Mouse (Mus musculus) bone marrow, adult 2 months (tissue): ENCODE data around the gene Mast3. TPM values are rescaled to one million over a fixed set of nuclear protein-coding genes. Genes with fewer than 3 reads are reported as not detected.

Source experiments
- H3K27ac ChIP-seq: fragments of 200-500 bp; 2 replicates; pipeline ENCODE4 v1.5.1; 2012; ENCODE audit warnings: low read depth, mild to moderate bottlenecking, control low read depth, inconsistent platforms, low read length; ENCODE audit not compliant: control insufficient read depth, poor library complexity, insufficient read depth
- H3K4me1 ChIP-seq: fragments of 200-500 bp; 2 replicates; pipeline ENCODE4 v1.6.1; 2011; ENCODE audit warnings: low read length; ENCODE audit not compliant: control insufficient read depth, insufficient read depth
- H3K4me3 ChIP-seq: fragments of 200-500 bp; replicated peaks from 2 replicates; pipeline ENCODE3; 2011; ENCODE audit warnings: mild to moderate bottlenecking, low read depth, low read length, control low read depth; ENCODE audit not compliant: control insufficient read depth
- CTCF ChIP-seq: fragments of 200-500 bp; IDR thresholded peaks from 2 replicates; pipeline ENCODE4 v1.5.1; 2011; ENCODE audit warnings: low read length, control low read depth; ENCODE audit not compliant: control insufficient read depth, insufficient read depth
- POLR2A ChIP-seq: fragments of 200-500 bp; IDR thresholded peaks from 2 replicates; pipeline ENCODE4 v1.6.1; 2011; ENCODE audit warnings: low read depth, mild to moderate bottlenecking, control low read depth, low read length, borderline replicate concordance; ENCODE audit not compliant: control insufficient read depth
- WGBS: fragments of 180-500 bp; shearing (Covaris S2); methylation state at CpG from one replicate; pipeline ENCODE4 v1.1.7; 2018; 5-methylcytosine and 5-hydroxymethylcytosine counted together
- polyA plus RNA-seq: library from polyadenylated mRNA; stranded (reverse); fragments of >200 nt; gene quantifications from 2 replicates; pipeline ENCODE4 v1.2.4, GENCODE M21; 2011; ENCODE audit warnings: low replicate concordance; ENCODE audit not compliant: missing spikeins, insufficient read depth, insufficient read length

Mast3 gene
- polyA plus RNA-seq, 1 experiment, result 70.7 TPM

DNA sequence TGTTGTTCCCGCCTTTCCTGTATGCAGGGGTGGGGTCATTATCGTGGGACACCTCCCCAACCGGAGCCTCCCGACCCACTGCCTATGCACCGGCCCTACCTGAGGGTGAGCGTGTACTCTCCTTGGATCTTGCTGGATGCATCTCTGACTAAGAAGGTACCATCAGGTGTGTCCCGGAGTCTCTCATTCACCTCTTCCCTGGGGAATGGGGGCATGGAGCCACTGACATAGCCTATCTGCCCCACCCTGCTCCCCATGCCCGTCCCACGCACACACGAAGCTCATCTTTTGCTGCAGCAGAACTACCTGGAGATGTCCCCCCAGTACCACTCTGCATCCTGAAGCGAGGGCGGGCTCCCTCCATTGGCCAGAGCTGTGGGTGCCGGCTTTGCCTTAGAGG, 34.1 kb downstream of the Mast3 start:
- Histone ChIP-seq H3K4me3 (no peak overlapping the region), H3K27ac (no peak overlapping the region), H3K4me1 (peaks cover 19% of the 10 kb centered on the region)
- TF ChIP-seq CTCF (no peak), POLR2A (no peak)
- 91% methylated on average over 13 of the region's 13 CpGs for WGBS

DNA sequence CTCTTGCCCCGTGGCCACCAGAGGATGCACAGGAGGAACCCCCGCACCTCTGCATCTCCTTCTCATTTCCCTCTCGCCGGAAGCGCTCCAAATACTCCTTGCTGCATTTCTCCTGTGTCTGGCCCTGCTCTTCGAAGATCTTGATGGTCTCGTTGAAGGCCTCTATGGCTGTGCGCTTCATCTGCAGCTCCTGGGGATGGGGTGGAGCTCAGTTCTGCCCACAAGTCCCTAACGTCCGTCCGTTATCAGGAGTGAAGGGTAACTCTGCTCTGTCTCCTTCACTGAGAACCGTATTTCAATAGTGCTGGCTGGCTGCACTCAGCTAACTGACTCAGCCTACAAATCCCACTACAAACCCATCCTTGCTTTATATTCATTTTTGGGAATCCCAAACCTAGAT, 35.0 kb downstream of the Mast3 start:
- no peak for TF ChIP-seq POLR2A
- no peak for TF ChIP-seq CTCF
- WGBS, result 70% methylated on average over 12 of the region's 12 CpGs
- Histone ChIP-seq H3K27ac (no peak overlapping the region; the same call in 1 of the 2 replicates), H3K4me1 (peaks cover 21% of the 10 kb centered on the region), H3K4me3 (no peak overlapping the region)

DNA sequence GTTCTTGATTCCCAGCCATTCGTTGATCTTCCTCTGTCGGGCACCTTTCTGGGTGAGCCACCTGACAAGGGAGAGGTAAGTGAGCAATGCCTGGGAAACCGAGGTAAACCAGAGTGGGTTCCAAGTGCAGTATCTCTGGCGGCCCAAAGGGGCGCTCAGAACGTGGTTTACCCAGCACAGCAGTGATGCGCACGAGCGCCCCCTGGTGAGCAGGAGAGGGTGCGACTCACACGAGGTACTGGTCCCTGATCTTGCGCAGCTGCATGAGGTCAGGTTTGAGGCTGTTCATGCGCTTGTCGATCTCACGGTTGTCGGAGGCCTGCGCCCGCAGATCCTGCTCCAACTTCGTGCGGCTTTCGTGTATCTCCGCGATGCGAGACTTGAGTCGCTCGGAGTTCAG, 35.5 kb downstream of the Mast3 start:
- Histone ChIP-seq H3K4me1 (peaks cover 26% of the 10 kb centered on the region), H3K27ac (no peak overlapping the region; the same call in 1 of the 2 replicates), H3K4me3 (no peak overlapping the region)
- peak; percentile 100 for TF ChIP-seq CTCF
- TF ChIP-seq POLR2A, result peak; percentile 33; the same call in 1 of the 2 replicates
- WGBS, result 4% methylated on average over 26 of the region's 26 CpGs

DNA sequence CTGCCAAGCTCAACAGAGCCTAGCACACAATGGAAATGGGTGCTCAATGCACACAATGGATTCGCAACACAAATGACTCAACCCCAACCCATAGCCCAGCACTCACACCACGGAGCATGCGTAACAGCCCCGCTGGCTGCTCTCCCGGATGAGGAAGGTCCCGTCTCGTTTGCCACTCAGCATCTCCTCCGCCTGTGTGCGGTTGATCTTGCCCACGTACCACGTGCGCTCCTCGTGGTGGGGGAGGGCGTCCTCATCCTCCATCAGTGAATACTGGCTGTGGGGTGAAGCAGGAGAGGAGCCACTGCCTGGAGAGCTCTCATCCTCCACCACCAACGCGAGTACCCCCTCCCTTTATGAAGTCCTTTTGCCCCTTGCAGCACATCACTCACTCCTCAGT, 35.9 kb downstream of the Mast3 start:
- H3K4me3 ChIP-seq, result no peak overlapping the region
- 73% methylated on average over 16 of the region's 16 CpGs for WGBS
- peaks cover 24% of the 10 kb centered on the region for H3K4me1 ChIP-seq
- TF ChIP-seq POLR2A (no peak), CTCF (no peak)
- peak overlapping the region; percentile 74 for H3K27ac ChIP-seq

DNA sequence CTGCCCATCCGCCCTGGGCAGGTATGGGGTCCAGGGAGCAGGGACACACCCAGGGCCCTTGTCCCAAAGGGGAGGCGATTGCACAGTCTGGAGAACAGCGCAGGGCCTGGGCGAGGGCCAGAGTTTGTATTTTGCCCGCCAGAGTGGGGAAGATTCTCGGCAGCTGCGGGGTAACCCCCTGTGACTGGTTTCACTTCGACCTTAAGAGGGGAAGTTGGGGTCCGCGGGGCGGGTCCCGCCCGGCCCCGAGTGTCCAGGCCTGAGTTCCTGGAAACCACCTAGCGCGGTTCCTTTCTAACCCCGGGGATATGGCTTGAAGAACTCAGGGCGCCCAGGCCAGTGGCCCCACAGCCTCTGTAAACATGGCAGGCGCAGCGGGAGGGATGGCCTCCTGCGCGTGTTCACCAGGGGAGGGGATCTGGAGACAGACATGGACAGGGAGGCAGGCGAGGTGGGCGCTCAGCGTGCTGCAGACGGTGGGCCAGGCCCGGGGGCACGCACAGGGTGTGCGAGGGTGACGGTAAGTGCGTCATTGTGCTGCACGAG, 36.5 kb downstream of the Mast3 start:
- peak overlapping the region; percentile 75 for H3K27ac ChIP-seq
- TF ChIP-seq POLR2A (no peak), CTCF (no peak)
- H3K4me1 ChIP-seq, result peaks cover 25% of the 10 kb centered on the region
- WGBS, result 73% methylated on average over 32 of the region's 32 CpGs
- H3K4me3 ChIP-seq, result no peak overlapping the region

DNA sequence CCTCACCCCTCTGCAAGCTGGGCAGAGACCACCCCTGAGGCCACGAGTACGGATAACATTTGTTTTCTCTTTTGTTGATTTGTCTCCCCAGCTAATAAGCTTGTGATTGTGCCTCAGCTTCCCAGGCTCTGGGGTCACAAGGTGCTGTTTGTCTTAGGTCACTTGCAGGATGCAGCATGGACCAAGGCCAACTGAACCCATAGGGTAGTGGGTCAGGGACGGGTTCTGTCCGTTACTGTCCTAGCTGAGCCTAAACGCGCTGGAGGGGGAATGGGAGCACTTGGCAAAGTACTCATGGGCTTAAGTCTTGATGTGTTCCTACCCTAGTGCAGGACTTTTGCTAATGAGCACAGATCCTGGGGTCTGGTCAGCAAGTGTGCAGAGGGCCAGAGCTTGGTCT, 37.4 kb downstream of the Mast3 start:
- 83% methylated on average over 6 of the region's 6 CpGs for WGBS
- no peak for TF ChIP-seq POLR2A
- TF ChIP-seq CTCF, result no peak
- Histone ChIP-seq H3K4me3 (no peak overlapping the region), H3K27ac (peak overlapping the region; percentile 75), H3K4me1 (peaks cover 25% of the 10 kb centered on the region)

DNA sequence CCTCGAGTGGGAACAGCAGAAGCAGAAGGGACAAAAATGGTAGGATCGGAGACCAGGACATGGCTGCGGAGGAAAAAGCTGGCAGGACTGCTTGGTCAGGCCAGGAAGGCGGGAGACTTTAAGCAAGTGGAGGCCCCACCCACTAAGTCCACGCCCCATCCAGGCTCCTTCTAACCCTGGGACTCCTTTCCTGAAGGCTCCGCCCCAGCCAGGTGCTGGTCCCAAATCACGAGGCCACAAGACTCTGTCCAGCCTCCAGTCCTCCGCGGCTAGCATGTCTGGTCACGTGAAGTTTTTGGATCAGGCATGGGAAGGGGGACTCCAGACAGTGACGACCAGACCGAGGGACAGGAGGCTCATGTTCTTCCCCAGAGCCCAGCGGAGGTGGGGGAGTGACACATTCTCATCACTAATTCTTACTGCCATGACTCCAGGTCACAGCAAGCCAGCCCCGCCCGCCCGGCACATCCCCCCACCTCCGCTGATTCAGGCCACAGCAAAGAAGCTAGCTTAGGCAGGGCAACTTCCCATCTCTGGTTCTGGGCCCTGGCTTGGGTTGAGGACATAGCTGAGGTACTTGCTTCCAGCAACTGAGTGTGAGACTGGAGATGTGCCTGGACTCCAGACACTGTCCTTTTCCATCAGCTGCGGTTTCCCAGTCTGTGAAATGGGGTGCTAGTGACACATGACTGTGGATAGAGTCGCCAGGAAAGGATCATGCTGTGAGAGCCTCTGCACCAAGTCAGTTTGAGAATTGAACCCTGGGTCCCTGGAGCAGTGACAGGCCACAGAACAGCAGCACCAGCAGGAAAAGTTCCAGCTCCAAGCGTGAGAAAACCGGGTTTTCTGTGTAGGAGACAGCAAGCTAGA, 38.0 kb downstream of the Mast3 start:
- Histone ChIP-seq H3K4me1 (peaks cover 25% of the 10 kb centered on the region), H3K27ac (peak overlapping the region; percentile 70), H3K4me3 (peak overlapping the region; percentile 82)
- WGBS, result 20% methylated on average over 21 of the region's 21 CpGs
- peak; percentile 1; the same call in 1 of the 2 replicates for TF ChIP-seq CTCF
- peak; percentile 48; the same call in 1 of the 2 replicates for TF ChIP-seq POLR2A

DNA sequence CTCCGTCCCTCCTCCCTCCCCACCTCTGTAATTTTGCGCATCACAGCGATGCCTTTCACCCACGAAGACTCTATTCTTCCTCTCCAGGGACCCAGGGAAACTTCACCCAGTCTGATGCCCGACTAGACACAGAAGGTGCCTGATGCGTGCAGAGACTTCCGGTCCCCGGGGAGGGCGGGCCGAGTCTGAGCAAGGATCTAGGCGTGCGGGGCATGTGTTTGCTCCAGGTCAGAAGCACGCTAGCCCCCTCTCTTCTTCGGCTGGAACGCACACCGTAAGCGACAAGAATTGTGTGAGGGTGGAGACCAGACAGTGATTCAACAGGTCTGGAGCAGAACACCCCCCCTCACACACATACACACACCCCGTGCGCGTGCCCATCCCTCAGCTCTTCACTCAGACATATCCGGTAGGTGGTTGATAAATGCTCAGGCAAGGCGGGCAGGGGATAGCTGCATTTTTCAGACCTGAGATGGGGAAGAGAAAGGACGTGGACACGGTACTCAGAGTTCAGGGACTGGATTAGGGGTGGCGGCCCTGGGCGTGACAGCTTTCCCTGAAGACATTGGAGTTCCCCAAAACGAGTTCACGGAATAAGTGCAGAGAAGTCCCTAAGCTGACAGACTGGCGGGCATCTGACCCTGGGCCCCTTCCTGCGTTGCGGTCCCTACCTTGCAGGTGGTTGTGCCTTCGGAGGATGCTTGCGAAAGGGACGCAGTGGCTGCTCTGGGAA, 38.9 kb downstream of the Mast3 start:
- Histone ChIP-seq H3K27ac (peak overlapping the region; percentile 70), H3K4me3 (peak overlapping the region; percentile 82), H3K4me1 (peaks cover 25% of the 10 kb centered on the region)
- no peak for TF ChIP-seq CTCF
- peak; percentile 36; the same call in 1 of the 2 replicates for TF ChIP-seq POLR2A
- WGBS, result 2% methylated on average over 34 of the region's 34 CpGs
